Mouse (Mus musculus): Measurements from ENCODE around the gene Uba7. TPM values are rescaled to one million over a fixed set of nuclear protein-coding genes. Genes with fewer than 3 reads are reported as not detected.

The Uba7 gene
- total RNA-seq (2021) (10 to 100 TPM; 10.6 to 22.1 TPM), polyA plus RNA-seq (2012; rRNA removed) (35.4 and 39.9 TPM in 2 replicates)
- long read RNA-seq, partial matches to known transcripts = 1 of 9 reads
- long read RNA-seq, other reads (novel, unspliced or antisense) = 5 of 9 reads

DNA sequence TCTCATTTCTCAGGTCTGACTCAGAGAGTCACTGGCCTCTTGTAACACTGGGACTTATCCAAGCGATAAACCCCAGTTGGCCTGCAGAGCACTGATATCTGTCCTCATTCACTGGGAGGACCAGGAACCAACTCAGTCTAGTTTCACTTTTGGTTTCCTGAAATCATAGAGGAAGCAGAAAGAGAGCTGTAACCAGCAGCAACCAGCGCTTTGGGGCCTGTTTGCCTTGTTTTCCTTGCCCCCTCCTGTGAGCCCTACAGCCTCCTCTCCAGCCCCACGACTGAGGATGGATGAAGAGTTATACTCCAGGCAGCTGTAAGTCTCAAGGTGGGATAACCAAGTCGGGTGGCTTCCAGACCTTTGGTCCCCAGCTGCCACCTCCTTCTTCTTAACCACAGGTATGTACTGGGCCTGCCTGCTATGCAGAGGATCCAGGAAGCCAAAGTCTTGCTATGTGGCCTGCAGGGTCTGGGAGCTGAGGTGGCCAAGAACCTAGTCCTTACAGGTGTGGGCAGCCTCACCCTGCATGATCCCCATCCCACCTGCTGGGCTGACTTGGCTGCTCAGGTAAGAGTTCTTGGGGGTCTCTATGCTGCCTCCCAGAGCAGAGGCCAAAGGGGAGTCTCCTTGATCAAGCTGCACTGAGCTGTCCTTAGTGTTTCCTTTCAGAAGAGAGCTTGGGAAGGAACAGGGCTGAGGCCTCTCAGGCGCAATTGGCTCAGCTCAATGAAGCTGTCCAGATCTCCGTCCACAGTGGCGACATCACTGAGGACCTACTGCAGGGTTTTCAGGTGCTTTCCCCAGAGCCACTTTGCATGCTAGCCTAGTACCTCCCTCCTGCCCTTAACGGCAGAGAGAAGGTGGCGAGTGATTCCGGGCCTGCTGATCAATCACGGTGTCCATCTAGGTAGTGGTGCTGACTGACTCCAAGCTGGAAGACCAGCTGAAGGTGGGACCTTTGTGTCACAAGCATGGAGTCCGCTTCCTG, at the start of gene Uba7:
Gene Uba7, plus strand, starts transcription at position 107 of the 988 bp plus-strand sequence.
- DNase-seq = no peak

DNA sequence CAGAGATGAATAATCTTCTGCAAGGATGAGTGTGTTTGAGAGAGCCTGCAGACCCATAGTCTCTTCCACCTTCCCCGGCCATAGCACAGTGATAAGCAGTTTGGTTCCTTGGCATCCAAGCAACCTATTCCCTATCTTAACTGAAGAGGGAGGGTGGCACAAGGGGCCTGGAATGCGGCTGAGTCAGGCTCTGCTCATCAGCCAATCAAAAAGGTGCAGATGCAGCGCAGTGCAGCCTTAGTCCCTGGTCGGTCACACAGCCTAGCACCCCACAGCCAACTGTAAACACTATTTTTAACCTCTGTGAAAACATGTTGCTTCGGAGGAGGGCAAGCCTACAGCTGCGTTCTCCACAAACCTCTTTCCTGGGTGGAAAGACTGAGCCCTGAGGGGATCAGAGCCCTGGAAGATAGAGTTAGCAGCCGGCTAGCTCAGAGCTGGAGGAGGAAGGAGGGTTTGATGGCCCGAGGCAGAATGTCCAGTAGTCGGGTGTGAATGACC, 48.3 kb upstream of the Uba7 start:
- no peak for DNase-seq

DNA sequence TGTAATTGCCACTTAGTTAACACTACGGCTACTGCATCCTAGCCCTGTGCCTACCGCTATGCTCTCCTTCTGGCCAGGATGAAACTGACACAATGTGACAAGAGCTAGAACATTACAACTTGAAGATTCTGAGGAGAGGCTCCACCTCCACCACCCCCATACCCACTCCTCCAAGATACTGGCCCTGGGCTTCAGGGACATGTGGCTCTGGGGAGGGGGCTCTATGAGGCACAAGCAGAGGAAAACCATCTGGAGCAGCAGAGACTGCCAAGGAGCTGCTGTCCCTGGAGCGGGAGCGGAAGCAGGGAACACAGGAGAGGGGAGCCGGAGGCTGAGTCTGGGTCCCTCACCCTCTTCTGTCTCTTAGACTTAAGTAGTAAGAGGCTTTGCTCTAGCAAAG, 47.6 kb upstream of the Uba7 start:
- DNase-seq = no peak

DNA sequence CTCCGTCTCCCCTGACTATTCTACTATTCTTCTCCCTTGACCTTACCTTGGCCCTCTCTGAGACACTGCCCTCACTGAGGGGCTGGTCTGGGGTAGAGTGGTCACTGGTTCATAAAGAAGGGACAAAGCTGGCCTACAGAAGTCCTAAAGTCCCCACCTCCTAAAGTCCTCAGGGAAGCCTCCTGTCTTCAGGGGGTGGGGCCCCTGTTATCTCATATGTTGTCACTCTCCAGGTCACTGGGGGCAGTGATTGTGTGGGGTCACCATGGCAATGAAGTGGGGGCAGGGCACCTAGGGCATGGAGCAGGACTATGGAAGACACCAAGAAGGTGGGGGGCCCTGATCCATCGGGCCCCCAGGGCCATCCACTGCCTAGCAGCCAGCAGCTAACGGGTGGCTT, 47.1 kb upstream of the Uba7 start, which contains the start of gene Actl11:
Gene Actl11, plus strand, starts transcription at position 301 of the 400 bp plus-strand sequence.
- no peak for DNase-seq

DNA sequence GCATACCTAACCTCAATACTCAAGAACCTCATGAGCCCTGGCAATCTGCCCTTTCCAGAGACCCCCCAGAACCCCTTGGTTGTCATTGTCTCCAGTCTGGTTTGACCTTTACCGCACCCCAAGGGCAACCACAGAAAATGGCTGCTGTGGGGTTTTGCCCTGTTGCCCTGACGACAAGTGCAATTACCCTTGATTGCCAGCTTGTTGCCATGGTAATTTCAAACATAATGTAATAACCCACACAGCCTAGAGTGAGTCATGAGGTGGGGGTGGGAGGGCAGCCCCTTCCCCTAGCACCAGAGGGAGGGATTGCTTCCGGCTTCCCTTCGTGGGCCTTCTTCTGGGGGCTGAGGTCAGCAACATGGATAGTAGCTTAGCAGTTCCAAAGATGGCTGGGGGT, 43.1 kb upstream of the Uba7 start:
- no peak for DNase-seq

- no peak for DNase-seq
Observed at GRCm38 (mm10) chr9:107934146-107934545, 41.2 kb upstream of the Uba7 start.

GRCm38 (mm10) chr9:107935374-107935773, 39.9 kb upstream of the Uba7 start, which contains the start of gene Camkv:
Camkv (plus strand) TSS chr9:107935674.
- no peak for DNase-seq

DNA sequence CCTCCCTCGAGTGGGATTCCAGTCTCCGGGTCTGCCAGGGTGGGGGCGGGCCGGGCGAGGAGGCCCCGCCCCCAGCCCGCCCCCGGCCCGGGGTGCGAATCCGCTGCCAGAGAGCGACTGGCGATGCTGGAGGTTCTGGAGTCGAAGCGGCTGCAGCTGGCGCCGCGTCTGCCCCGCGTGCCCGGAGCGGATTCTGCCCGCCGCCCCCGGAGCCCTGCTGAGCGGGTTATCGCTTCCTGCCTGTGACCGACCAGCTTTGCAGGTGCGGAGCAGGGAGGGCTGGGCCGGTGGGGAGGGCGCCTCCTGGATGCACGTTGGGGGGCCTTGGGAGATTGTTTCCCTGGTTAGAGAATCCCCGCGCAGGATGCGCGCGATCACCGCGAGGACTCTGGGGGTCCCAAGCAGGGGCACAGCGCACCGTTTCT, 39.5 kb upstream of the Uba7 start:
- peak; percentile 33 for DNase-seq

GRCm38 (mm10) chr9:107936215-107936822, 39.0 kb upstream of the Uba7 start:
- peak; percentile 24 for DNase-seq

DNA sequence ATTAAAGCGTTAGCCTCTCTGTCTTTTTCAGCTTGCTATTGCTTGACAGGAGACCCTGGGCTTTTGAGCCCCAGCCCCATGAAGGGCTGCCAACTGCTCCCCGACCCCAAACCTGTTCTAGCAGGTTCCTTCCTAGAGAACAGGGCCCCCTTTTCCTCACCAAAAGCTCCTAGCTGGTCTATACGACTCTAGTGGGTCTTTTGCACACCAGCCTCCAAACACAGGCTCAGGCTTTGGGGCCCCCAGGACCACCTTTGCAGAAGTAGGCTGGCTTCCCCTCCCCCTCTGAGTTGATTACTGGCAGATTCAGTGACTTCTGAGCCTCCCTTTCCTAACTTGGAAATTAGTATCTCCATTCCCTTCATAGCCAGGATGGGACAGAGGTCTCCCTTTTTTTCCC, 38.5 kb upstream of the Uba7 start:
- no peak for DNase-seq

DNA sequence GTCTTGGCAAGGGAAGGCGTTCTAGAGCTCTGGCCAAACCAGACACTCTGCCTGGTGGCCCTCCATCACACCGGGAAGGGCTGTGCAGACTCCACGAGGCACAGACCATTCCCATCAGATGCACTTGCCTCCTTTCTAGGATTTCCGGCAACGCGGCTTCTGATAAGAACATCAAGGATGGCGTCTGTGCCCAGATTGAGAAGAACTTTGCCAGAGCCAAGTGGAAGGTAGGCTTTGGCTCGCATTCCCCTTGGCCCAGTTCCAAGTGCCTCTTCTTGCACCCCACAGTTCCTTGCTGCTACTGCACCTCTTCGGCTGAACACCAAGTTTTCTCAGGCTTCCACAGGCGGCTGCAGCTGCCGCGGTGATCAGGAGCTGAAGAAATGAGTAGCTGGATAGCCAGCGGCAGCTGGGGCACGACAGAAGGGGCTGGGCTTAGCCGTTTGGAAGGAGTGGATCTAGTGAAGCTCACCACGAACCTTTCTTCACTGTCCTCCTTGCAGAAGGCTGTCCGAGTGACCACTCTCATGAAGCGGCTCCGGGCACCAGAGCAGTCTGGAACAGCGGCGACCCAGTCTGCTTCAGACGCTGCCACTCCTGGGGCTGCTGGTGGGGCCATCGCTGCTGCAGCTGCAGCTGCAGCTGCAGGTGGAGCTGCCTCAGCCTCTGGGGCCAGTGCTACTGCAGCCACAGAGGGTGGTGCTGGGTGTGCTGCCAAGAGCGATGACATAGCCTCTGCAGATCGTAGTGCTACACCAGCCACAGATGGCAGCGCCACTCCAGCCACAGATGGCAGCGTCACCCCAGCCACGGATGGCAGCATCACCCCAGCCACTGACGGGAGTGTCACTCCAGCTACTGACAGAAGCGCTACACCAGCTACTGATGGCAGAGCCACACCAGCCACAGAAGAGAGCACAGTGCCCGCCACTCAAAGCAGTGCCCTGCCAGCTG, 27.8 kb upstream of the Uba7 start:
- no peak for DNase-seq

- no peak for DNase-seq
Observed at GRCm38 (mm10) chr9:107949184-107949921, 26.0 kb upstream of the Uba7 start.

DNA sequence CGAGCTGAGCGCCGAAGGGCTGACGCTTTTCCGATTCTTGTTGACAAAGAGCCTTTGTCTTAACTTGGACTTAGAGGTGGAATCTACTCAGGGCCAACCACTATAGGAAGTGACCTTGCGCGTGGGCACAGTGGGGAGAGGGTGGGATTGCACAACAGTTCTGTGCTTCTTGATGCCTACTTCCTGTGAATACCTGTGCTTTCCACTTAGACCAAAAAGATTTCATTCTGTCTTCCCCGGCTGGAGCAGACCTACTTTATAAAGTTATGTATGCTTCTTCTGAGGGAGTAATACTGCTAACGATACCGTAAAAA, 25.4 kb upstream of the Uba7 start, which contains the start of gene Traip:
Gene Traip, plus strand, starts transcription at position 215 of the 314 bp plus-strand sequence.
- no peak for DNase-seq

DNA sequence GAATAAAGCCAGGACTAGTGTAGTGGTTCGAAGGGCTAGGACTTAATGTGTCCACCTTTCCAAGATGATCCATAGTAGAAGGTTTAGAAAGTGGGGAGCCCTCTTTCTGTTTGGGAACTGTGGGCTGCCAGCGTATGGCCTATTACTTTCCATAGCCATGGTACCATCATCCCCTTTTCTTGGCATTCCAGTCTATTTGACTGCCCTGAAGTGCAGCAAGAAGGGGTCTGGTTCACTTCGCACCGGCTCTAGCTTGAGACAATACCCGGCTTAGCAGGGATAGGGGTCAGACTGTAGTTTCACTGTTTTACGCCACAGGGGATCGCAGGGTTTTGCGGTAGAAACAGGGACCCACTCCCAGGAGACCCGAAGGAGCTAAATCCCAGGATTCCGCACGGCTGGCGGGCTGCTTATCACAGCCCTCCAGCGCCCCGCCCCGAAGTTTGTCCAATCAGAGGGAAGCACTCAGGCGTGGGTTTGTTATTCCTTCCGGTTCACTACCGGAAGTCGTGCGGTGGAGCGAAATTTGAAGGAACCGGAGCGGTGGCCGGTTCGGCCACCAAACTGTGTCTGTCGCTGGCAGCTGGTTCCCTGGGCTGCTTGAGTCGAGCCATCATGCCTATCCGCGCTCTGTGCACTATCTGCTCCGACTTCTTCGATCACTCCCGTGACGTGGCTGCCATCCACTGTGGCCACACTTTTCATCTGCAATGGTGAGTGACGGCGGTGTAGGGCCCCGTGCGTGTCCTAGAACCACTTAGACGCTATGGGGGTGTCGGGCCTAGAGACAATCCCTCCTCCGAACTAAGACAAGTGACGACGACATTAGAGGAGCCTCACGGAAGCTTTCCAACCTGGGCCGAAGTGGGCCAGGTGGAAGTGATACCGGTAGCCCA, 24.6 kb upstream of the Uba7 start:
- peak; percentile 94 for DNase-seq

- DNase-seq = no peak
Observed at GRCm38 (mm10) chr9:107955613-107956289, 19.6 kb upstream of the Uba7 start.

DNA sequence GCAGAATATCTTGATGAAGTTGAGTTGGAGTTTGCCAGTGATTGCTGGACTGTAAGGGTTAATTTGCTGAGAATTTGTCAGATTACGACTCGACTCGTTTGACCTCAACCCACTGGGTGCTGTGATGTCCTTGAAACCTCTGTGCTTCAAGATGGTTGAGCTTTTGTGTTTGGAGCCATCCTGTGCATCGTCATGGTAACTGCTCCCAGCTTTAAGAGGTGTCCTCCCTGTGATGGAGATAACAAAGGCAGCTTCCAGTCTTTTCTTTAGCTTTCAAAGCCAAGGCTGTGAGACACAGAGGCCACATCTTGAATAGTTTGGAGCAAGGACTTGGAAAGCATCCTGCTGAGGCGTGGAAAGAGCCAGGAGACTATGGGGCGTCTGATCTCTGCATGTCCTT, 18.2 kb upstream of the Uba7 start:
- DNase-seq = no peak

DNA sequence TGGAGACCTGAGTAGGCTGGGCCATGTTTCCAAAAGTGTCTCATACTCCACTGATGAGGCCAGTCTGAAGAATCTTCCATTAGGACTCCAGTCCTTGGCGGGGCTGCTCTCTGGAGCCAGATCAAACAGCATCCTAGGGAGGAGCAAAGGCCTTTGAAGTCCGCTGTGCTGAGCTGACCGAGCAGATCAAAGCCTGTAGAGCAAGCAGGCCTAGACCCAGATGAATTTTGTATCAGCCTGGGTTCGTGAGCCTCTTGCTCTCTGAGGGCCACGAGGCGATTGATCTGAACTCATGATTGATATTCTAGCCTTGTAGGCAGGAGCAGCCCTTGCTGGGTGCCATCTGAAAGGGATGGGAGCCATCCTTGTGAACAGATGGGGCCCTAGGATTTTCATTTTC, 15.4 kb upstream of the Uba7 start:
- peak; percentile 71 for DNase-seq

DNA sequence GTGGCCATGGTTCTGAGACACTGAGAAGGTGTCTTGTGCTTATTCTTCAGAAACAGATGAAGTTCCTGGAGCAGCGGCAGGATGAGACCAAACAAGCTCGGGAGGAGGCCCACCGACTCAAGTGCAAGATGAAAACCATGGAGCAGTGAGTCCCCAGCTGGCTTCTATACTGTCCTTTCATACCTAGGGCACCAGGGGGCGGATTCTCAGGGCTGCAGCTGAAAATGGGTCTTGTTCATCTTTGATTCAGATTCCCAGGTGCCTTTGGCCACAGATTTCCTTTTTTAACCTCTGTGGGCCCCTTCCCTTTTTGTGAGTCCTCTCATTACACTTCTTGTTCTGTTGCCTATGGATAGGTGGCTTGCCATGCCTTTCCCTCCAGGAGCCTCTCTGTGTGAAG, 14.4 kb upstream of the Uba7 start:
- no peak for DNase-seq

DNA sequence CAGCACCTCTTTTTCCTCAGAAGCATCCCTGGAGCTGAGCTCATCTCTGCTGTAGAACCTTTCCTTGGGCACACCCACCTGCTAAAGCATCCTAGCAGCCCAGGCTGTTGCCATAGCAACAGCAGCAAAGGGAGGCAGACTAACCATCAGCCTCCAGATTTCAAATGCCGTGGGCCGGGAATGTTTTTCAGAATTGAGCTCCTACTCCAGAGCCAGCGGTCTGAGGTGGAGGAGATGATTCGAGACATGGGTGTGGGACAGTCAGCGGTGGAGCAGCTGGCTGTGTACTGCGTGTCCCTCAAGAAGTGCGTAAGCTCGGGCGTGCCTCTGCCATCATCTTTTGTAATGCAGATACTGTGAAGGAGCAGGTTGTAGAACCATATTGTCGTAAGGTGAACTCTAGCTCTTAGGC, 13.9 kb upstream of the Uba7 start:
- no peak for DNase-seq

All from adrenal gland, adult 2 months (tissue).